Mouse (Mus musculus): ENCODE measurements at regions not wholly inside any gene's neighbourhood (a gene's known extent, or its start where the extent isn't known, plus 50 kb on each side); places are given as distances from the start of the nearest gene placed in this dataset.

DNA sequence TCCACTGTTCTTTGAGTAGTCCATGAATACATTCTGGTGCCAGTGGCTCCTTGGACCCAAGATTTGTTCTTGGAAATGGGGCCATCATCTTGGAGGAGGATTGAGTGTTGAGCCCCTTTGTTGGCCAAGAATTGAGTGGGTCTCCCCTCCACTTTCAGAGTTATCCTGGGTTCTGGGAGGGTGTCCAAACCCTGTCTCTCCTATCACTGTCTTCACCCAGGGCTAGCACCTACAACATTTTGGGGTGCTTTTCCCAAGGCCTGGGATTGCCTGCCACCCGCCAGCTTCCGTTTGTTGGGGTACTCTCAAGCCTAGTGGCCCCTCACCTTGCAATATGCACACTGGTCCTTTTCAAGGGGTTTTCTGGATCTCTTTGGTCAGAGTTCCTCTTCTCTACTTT is 568.8 kb upstream of the Tbl1xr1 start:
- DNase-seq (ENCODE audit: low spot score in 2 of 2), result no peak

DNA sequence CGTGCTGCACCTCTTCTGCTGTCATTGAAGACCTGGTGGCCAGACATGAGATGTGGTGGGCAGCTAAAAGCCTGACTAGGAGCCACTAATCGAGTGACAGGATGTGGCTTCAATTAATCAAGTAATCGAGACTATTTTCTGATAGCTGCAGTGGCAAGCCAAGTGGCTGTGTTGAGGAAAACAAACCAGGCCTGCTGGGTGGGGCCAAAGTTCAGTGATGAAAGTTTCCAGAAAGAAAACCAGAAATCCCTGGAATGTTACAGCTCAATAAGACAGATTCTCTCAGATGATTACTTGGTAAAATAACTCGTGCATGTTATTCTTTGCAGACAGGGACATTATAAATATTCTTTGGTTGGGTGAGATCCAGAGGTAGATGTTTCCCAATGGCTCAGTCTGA is 564.4 kb upstream of the Tbl1xr1 start:
- no peak for DNase-seq (ENCODE audit: low spot score in 2 of 2)

DNA sequence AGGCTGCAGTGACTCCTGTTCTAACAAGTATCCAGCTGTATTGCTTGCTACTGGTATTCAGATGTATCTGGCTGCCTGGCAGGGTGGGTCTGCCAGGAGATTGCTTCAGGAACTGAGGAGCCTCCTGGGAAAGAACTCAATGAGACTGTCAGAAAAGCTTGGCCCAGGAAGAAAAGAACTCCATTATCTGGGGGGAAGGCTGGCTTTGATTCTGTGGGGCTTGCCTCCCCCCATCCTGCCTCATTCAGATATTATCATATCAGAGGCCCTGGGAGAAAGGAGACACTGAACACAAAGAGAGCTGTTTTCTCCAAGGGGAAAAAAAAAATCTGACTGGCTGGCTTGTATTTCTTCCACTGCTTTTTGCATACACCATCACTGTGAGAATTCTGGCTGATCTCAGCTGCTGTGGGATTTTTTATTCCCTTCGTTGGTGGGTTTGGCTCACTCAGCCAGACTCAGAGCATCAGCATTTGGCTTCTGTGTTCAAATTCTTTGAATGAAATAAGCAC is 552.0 kb upstream of the Tbl1xr1 start:
- peak in 1 of 2 experiments; percentile 26 for DNase-seq (ENCODE audit: low spot score in 2 of 2)

DNA sequence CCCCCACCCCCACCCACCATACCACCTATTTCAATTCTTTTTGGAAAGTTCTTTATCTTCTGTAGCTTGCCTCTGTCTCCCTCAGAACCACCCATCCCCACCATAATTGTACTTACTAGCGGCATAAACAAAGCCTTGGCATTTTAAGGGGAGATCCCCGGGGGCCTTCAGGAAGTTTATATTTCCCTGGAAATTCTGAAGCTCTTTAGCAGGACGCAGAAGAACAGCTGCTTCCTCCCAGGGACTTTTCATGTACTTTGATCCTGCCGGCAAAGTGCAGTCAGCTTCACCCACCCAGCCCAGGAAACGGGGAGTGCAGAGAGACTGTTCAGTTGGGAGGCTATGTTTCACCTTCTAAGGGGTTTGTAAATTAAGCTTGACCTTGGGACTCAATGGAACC is 545.6 kb upstream of the Tbl1xr1 start:
- DNase-seq (ENCODE audit: low spot score in 2 of 2), result no peak

DNA sequence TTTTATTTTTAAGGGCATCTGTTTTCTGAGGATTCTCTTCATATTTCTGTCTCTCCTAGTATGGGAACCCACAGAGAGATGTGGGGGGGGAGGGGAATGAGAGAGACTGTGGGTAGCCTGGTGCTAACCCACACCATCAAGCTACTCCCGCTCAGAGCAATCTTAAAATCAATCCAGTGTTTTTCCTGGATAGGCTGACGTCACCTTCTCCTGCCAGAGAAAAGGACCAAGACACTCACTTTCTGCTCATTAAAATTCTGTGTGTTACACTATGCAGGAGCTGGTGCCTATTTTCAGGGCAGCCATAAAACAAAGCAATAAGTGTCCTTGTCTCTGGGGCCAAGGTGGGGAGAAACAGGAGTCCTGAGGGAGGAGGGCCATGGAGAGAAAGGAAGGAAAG is 537.3 kb upstream of the Tbl1xr1 start:
- DNase-seq (ENCODE audit: low spot score in 2 of 2), result no peak

DNA sequence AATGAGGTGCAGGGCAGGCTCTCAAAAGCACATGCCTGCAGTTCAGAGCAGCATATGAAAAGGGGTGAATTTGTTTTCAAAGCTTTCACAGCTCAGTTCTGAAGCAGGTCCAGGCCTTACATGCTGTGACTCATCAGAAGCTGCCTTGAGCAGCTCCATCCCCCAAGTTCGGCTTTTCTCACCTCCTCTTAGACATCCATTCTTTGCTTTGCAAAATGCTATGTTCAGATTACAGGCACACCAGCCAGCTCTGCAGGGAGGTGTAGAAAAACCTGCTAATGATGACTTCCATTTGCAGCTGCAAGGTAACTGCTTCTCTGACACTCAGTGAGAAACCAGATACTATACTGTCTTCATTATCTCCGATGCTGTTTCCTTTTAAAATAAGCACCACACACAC is 532.0 kb upstream of the Tbl1xr1 start:
- peak in 1 of 2 experiments; percentile 83 for DNase-seq (ENCODE audit: low spot score in 2 of 2)

DNA sequence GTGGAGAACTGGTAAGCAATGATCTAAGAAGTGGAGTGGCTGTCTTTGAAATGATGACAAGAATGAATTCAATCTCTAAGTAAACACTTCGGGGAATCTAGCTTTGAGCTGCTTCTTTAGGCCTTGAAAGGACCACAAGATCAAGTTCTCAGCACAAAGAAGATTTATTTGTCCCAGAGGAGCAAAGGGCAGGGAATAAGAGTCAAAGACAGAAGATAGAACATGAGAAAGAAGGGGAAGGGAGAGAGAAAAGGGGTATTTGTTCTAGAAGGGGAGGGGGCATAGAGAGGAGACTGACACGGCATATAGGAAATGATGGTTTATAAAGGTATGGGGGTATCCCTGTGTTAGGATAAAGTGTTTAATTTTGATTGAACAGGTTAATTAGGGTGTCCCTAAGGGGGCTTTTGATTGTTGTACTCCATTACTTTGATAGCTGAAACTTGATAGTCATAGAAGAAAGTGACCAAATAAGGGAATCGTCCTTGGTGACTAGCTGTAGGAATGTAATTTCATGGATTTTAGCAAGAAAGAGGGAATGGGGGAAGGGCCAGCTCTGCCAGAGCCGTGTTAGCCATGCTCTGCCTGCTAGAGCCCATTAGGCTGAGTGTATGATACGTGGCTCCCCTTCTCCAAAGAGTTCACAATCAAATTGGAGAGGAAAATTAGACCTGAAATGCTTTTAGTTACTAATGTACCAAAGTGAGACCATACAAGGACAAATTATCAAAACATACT is 531.1 kb upstream of the Tbl1xr1 start:
- no peak for DNase-seq (ENCODE audit: low spot score in 2 of 2)

DNA sequence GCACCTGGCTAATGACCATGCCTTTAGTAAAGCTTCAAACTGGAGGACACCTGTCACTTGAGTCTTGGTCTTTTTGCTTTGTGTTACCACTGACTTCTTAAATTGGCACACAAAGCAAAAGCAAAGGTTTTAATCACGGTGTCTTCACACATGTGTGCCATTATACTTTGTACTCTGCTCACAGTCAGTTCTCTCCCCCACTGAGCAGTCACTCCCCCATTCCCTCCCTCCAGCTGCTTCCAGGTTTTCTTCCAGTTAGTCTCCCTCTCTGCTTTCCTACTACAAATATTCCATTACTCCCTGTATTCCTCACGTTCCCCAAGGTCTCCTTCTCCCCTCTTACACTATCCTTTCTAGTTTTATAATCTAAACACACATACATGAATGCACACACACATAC is 530.0 kb upstream of the Tbl1xr1 start:
- DNase-seq (ENCODE audit: low spot score in 2 of 2), result no peak

DNA sequence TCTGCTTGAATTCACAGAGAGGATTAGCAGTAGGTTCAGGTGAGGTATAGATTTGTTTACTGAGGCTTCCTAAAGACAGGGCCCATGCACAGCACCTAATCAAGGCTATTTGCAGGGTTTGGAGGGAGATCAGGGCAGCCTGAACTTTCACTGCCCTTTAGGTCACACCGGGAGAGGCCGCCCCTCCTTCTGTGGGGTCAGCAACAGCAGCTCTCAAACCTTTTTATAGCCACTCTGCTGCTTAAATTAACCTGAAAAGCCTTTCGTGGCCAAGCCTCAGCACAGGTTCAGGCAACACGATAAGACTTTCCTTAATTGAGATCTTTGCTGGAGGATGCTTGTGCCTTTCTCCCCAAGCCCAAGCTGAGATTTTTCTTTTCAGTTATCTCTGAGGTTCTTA is 526.8 kb upstream of the Tbl1xr1 start:
- no peak for DNase-seq (ENCODE audit: low spot score in 2 of 2)

DNA sequence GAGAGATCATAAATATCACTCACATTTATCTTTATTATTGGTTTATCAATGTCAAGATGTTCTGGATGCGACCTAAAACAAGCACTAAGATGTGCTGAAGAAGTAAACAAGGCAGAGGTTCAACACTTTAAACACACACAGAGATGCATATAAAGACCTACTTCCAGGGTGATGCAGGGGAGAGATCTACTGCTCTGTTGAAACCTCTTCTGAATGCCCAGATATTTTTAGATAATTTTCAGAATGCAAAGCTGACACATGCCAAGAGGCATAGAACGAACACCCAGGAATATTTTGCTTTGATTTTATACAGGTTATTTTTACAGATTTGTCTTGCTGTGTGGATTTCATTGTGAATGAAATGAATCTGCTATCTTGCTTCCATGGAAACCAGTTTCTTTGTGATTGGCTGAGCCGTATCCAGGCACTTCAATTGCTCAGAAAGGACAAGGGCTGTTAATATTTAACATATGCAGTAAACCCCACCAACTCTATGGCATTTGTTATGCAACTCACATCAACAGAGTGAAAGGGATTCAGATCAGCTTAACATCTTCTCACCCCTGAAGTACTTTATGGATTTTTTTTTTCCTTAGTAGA is 523.2 kb upstream of the Tbl1xr1 start:
- peak in 1 of 2 experiments; percentile 43 for DNase-seq (ENCODE audit: low spot score in 2 of 2)

DNA sequence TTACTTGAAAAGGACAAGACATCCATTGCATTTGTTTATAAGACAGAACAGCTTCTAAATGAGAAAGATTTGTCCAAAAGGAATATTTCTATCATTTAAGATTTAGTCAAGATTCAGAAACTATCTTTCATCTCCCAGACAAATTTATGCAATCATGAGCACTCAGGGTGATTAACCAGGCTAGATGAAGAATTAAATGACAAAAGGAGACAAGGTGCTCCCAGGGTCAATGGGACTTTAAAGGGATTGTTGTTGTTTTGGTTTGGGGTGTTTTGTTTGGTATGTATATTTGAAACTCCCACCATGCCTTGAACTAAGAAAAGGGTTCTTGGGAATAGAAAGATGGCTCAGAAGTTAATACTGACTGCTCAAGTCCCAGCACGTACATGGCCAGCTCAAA is 522.6 kb upstream of the Tbl1xr1 start:
- DNase-seq (ENCODE audit: low spot score in 2 of 2), result no peak

DNA sequence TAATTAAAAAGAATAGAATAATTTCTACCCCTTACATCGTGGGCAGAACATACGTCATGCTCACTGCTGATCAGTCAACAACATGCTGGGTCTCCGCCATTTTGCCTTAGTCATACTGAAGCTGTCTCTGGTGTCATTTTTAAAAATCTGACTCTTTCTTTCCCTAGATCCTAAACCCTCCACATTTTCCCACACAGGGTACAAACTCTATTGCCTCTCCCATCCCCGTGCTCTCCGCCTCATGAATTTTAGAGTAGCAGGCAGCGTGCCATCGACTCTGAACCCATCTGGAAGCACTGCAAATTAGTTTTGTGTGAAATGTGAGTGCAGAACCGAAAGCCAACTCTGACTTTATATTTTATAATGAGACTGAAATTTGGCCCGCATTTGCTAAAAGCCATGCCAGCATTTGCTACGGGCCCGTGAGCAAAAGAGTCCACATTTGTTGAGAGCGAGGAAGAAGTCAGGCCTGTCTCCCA is 518.5 kb upstream of the Tbl1xr1 start:
- DNase-seq (ENCODE audit: low spot score in 2 of 2), result peak; percentile 31 to 55

DNA sequence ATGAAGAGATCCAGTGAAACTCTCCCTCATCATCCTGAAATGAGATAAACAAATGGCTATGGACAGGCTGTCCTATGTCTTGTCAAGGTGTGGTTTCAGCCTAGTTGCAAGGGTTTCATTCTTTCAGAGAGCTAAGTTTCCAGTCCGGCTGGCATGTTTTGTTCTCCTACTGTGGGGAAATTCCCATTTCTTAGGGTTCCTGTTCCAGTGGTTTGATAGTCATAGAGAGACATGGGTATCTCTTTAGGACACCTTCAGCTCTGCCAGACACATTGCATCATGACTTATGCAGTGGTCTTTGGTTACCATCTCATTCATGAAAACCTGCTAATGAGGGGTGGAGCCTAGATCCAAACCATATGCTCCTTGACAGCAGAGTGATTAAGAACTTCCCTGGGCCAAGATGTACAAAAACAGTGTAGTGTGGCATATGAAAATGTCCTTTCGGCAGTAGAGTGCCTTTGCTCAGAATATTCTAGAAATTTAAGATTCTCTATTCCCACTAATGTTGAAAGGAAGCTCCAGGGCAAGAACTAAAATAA is 513.6 kb upstream of the Tbl1xr1 start:
- DNase-seq (ENCODE audit: low spot score in 2 of 2), result no peak

DNA sequence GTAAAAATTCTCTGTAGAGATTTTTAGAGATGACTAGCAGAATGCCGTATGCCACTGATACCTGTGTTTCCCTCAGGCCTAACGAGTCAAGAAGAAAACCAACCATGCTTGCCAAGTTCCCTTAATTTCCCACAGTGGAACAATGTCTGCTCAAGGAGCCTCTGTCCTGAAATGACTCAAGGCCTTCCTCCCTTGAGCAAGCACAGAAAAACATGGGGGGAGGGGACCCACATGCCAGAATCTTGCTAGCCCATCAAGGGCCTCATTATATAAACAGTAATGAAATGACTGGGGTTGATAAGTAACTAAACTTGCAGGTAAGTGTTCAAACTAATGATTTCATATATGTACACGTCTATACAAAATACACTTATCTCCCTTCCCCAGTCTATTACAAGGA is 513.0 kb upstream of the Tbl1xr1 start:
- DNase-seq (ENCODE audit: low spot score in 2 of 2), result no peak

DNA sequence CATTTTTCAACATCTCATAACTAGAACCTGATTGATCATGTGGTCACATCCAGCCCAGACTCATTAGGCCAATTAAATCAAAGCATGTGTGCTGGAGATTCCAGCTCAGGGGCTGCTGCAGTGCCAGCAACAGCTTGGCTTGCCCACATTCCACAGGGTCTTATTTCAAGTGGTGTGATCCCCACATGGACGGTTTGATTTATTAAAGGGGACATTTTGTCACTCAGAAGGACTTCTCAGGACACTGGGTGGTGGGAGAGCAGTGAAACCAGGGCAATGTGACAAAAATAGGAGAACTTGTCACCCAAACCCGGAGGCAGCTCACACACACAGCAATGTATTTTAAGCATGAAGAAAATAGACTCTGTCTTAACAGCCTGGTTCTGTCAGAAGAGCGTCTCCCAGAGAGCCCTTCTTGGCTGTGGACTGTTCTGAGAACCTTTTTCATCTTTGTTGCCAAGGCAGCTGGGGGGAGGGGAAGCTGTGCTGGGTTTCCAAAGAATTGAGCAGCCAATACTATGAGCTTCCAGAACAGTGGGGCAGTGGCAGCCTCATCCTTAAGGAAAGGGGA is 512.2 kb upstream of the Tbl1xr1 start:
- DNase-seq (ENCODE audit: low spot score in 2 of 2), result peak; percentile 42 to 88

DNA sequence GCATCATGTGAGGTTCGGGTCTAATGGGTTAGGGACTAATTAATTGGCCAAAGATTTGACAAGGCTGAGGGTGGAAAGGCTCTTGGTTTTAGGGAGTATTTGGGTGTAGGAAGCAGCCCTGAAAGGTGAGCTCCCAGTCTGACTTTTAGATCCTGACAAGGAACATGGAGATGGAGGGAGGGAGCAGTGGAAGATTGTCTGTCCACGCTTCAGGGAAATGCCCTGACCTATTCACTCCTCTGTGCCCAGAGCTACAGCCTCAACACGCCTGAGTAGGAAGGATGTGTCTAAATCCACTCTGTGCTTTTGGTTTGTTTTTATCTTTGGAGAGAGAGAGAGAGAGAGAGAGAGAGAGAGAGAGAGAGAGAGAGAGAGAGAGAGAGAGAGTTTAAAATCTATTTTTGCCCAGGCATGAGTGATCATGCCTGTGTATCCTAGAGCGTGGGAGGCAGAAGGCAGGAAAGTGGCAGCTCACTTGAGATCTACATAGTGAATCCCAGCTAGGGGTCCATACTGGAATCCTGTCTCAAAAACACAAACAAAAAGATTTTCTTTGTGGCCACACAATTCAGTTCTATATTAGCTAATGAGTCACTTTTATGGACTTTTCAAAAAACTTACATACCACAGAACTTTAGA is 511.5 kb upstream of the Tbl1xr1 start:
- no peak for DNase-seq (ENCODE audit: low spot score in 2 of 2)

DNA sequence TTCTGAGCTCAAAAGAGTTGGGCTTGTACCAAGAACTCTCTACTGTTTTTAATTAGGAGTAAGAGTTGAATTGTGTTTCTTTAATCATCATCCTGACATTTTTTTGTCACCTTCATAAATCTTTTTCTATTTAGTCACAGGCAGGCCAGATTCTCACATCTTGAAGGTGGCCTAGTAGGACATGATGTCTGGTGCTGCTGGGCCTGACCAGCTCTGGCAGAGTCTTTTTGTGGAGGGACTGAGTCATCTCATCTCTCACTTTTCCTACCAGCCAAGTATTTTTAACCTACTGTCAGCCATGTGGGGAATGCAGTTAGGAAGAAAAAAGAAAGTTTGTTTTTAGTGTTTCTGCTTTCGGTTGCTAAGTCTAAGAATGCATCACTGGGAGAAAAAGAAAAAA is 506.7 kb upstream of the Tbl1xr1 start:
- DNase-seq (ENCODE audit: low spot score in 2 of 2), result peak in 1 of 2 experiments; percentile 73

DNA sequence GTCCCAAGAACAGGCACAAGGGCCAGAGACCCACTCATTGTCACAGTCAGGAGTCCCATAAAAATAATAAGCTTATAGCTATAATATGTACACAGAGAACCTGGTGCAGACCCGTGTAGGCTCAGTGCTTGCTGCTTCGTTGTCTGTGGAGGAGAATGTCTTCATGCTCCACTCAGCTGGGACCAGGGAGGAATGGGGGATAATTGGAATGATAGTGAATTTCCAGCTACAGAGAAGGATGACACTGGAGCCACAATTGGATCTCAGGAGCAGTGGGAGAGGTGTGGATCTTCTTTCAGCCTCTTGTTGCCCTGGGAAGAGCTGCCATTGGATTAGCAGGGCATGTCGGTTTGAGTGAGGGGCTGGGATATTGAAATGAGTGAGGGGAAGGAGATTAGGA is 497.8 kb upstream of the Tbl1xr1 start:
- no peak for DNase-seq (ENCODE audit: low spot score in 2 of 2)

DNA sequence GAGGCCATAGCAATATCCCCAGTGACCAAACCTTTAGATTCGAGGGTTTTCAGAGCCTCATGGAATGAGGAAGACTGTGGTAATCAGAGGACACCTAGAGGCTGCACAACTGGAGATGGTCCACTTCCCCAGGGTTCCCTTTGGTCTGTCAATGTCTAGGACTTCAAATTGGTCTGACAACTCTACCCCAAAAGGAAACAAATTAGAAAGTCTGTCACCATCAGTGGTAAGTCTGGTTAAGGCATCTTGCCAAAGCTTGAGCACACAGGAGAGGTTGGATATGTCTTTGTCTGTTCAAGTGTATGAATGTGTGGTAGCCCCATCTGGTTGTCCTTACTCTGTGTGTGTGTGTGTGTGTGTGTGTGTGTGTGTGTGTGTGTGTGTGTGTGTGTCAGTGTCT is 494.3 kb upstream of the Tbl1xr1 start:
- DNase-seq (ENCODE audit: low spot score in 2 of 2), result no peak

DNA sequence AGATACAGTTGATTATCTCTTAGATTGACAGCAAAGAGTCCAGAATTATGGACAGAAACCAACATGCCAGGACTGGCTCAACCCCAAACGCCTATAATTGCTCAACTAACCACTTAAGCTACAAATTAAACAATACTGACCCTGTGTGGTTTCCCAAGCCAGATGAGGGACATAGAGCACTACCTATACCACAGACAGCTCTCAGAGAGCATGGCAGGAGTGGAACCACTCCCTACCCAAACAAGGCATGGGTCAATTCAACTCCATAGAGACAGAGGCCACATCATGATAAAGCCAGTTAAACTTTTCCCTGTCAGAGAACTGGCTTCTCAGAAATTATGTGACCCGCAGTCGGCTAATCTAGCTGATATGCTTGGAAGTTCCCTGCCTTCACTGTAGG is 490.7 kb upstream of the Tbl1xr1 start:
- DNase-seq (ENCODE audit: low spot score in 2 of 2), result no peak

DNA sequence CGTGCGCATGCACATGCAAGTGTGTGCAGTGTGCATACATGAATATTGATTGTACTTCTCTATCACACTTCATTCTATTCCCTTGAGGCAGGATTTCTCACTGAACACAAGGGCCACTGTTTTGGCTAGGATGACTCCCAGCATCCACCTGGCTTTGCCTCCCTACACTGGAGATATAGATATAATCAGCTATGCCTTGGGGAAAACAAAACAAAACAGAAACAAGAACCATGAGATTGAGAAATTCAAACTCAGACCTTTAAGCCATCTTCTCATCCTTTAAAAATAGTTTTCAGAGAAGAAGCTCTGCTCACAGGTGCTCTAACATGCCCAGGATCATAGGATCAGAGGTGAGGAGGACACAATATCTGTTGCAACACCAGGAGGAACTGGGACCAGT is 469.6 kb upstream of the Tbl1xr1 start:
- DNase-seq (ENCODE audit: low spot score in 2 of 2), result no peak

DNA sequence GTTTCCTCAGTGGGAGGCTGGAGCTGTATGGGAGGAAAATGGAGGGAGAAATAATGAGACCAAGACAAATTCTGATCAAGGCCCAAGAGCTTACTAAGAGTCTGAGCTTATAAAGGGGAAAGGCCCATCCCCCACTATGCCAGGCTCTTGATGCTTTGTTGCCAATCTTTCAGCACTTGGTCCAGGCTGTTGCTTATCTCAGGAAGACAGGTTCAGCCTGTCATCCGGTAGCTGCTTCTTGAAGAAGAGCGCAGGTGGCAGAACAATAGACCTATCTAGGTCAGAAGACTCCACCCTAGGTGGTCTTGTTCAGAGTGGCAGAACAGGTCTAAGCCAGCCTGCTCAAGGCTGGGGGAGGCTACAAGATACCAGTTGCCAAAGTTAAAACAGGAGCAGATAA is 466.2 kb upstream of the Tbl1xr1 start:
- DNase-seq (ENCODE audit: low spot score in 2 of 2), result no peak

All from left cerebral cortex, adult 8-10 months (tissue).